Comparison of ENCODE assay signal across 8 mouse cellular contexts in the genomic region with DNA sequence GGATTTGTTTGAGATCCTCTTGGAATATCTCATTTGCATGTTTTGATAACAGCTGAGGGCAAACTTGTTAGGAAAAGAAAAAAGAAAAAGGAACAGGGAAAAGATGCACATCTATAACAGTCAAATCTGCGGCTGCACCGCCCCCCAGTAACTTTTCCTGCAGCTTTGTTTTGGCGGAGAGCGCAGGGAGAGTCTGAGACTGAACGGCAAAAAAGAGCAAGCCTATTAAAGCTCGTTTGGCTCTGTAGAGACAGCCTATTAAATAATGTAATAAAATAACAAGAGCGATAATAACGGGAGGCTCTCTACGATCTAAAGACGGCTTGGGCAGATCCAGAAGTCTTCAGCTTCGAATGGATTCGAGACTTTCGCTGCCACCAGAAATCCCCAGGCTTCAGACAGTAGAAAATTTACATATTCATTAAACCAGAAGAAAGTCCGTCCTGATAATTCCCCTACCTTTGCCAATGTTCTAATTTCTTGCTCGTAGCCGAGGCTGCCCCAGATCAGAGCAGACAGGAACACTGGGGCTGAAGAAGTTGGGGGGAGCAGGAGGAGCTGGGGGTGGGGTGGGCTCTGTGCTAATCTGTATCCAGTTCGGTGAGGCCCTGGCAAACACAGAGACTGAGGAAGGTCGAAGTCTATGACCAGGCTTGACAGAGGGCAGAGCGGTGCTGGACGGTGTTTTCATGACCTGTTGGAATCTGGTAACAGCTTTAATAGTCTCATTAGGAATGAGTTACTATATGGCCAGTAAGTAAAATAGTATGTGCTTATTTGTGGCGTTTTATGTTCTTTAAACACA. TPM values are rescaled to one million over a fixed set of nuclear protein-coding genes. Genes with fewer than 3 reads are reported as not detected.
DNase-seq lines count a peak whose midpoint lies in the region; ATAC-seq lines count a peak whose summit lies in the region.

No protein-coding gene starts in this region.

- H3K9me3 ChIP-seq in forebrain, embryonic 14.5 days (replicated peaks; ENCODE audit: control insufficient read depth, low read length): no peaks in the 10 kb centered on the region
- no peaks in the 10 kb centered on the region for H3K9me3 ChIP-seq in midbrain, embryonic 13.5 days

- H3K9ac ChIP-seq in forebrain, embryonic 14.5 days (ENCODE audit: low read length): peak overlapping the region; percentile 76; the same call in 1 of the 2 replicates
- 0 out of 2 replicates have a peak overlapping the region, but pooled peaks have one; percentile 12 for H3K9ac ChIP-seq in midbrain, embryonic 13.5 days (replicated peaks)

- peak; percentile 17 for ATAC-seq in forebrain, embryonic 14.5 days
- peak; percentile 40 for ATAC-seq in midbrain, embryonic 13.5 days
- no peak for ATAC-seq in megakaryocyte progenitor cell, adult 5-6 weeks (replicated peaks; ENCODE audit: poor library complexity)

- H3K4me1 ChIP-seq in forebrain, embryonic 14.5 days (ENCODE audit: control insufficient read depth, insufficient read depth, low read length): peaks cover 17% of the 10 kb centered on the region
- H3K4me1 ChIP-seq in midbrain, embryonic 13.5 days (replicated peaks): peaks cover 37% of the 10 kb centered on the region

- no peaks in the 10 kb centered on the region for H3K36me3 ChIP-seq in forebrain, embryonic 14.5 days (ENCODE audit: control insufficient read depth, insufficient read depth, low read length)
- no peaks in the 10 kb centered on the region for H3K36me3 ChIP-seq in midbrain, embryonic 13.5 days

- WGBS in forebrain, embryonic 14.5 days: under 1% methylated on average over 21 of the region's 21 CpGs
- under 1% methylated on average over 21 of the region's 21 CpGs for whole genome bisulfite sequencing in midbrain, embryonic 13.5 days

- peak; percentile 11 to 21 for DNase-seq in cerebellum, postnatal 10 days
- DNase-seq in cerebellum, adult 11-12 months: no peak
- DNase-seq in forebrain, embryonic 14.5 days (ENCODE audit: low spot score): peak; percentile 53
- DNase-seq in kidney, adult 18-20 months: peak; percentile 13
- no peak for DNase-seq in urinary bladder, adult 2 months (ENCODE audit: low spot score)
- no peak for DNase-seq in cerebellum, adult 9-10 months

- H3K4me3 ChIP-seq in forebrain, embryonic 14.5 days (ENCODE audit: low read depth, low read length): peak overlapping the region; percentile 55
- peak overlapping the region; percentile 48 for H3K4me3 ChIP-seq in midbrain, embryonic 13.5 days (replicated peaks)

- peak overlapping the region; percentile 41; the same call in 1 of the 2 replicates for H3K27ac ChIP-seq in forebrain, embryonic 14.5 days (ENCODE audit: low read depth, low read length)
- no peak overlapping the region for H3K27ac ChIP-seq in midbrain, embryonic 13.5 days

- H3K27me3 ChIP-seq in forebrain, embryonic 14.5 days (replicated peaks; ENCODE audit: control insufficient read depth, insufficient read depth, low read length): 0 out of 2 replicates have a peak, but pooled peaks cover 26% of the 10 kb centered on the region
- peaks cover 83% of the 10 kb centered on the region for H3K27me3 ChIP-seq in midbrain, embryonic 13.5 days

- peak overlapping the region; percentile 95 for H3K4me2 ChIP-seq in forebrain, embryonic 14.5 days (ENCODE audit: low read length)
- H3K4me2 ChIP-seq in midbrain, embryonic 13.5 days (replicated peaks): peak overlapping the region; percentile 82

RNA-seq across cellular contexts. Expression of a gene that starts 0.6 kb away (rescaled TPM):
- 4.7 and 5.1 TPM in 2 replicates for polyA plus RNA-seq in forebrain, embryonic 14.5 days (2014; fragmentation: Nextera tagmentation; extraction: Ambion mirVana)
- 3.6 and 3.7 TPM in 2 replicates for polyA plus RNA-seq in midbrain, embryonic 13.5 days (2015; fragmentation: Nextera tagmentation; extraction: Ambion mirVana)
- not detected in 2 replicates for total RNA-seq in megakaryocyte progenitor cell, adult 5-6 weeks (2015)
- not detected in 2 replicates for total RNA-seq in megakaryocyte progenitor cell, adult 5-6 weeks (2017)
- polyA plus RNA-seq in urinary bladder, adult 2 months (2012; rRNA removed): 10.2 and 11.9 TPM in 2 replicates

Comparison
In these comparisons a context has a peak if more than half of its experiments do, and no peak if none do; other contexts are left out.
1. DNase-seq: peak in cerebellum, postnatal 10 days (2 of 2), forebrain, embryonic 14.5 days (single experiment) and kidney, adult 18-20 months (single experiment); none in cerebellum, adult 11-12 months (single experiment), urinary bladder, adult 2 months (single experiment) and cerebellum, adult 9-10 months (single experiment).